Comparison of ENCODE assay signal across 8 mouse cellular contexts in the genomic region with DNA sequence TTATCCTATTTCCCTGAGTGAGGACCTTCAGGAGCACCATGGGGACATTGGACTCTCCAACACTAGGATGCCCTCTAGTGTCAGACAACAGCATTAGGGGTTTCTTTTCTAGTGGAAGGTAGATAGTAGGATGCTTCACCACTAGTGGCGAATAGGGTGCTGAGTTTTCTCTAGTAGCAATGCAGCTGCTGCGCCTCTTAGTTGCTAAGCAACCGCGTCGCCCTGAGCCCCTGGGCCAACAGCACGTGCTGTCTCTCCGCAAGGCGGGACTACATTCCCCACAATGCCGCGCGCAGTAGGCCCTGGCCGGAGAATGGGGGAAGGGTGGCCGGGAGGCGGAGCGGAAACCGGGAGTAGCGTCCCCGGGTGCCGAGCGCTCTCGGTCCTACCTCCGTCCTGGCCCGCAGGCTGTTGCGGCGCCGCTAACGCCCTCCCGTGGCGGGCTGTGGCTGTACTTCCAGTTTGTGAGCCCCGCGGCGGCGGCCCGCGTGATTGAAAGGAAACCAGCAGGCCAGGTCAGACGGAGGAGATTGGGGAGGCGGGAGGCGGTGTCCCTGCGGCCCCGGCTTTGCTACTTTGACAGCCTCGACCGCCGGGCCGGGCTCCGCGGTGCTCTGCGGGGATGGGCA. TPM values are rescaled to one million over a fixed set of nuclear protein-coding genes. Genes with fewer than 3 reads are reported as not detected.
A peak's percentile ranks its signal among the peaks of the same experiment; 100 is the strongest.
DNase-seq lines count a peak whose midpoint lies in the region; ATAC-seq lines count a peak whose summit lies in the region.

Gene Ccdc126 (plus strand): TSS at position 309 of the 629 bp plus-strand sequence.

- H3K4me1 ChIP-seq in hindbrain, embryonic 11.5 days (replicated peaks; ENCODE audit: control insufficient read depth, insufficient read depth, low read length) = no peaks in the 10 kb centered on the region

- 0% methylated on average over 45 of the region's 47 CpGs for WGBS in hindbrain, embryonic 11.5 days

- H3K9me3 ChIP-seq in hindbrain, embryonic 11.5 days (ENCODE audit: control insufficient read depth, low read length) = no peaks in the 10 kb centered on the region

- peak within 1 kb of the TSS; percentile 53 for H3K4me2 ChIP-seq in hindbrain, embryonic 11.5 days (replicated peaks; ENCODE audit: low read depth, low read length)

- H3K27ac ChIP-seq in hindbrain, embryonic 11.5 days (ENCODE audit: low read depth, low read length) = peak within 1 kb of the TSS; percentile 79

- peak; percentile 99 for DNase-seq in Muller cell, postnatal 12 days (ENCODE audit: inconsistent ontology term)
- DNase-seq in cerebellum, adult 9-11 months = peak; percentile 98
- DNase-seq in frontal cortex, adult 2 months (ENCODE audit: extremely low spot score in 1 of 2, low spot score in 1 of 2) = peak; percentile 96 to 99
- peak; percentile 99 for DNase-seq in hindbrain, embryonic 11.5 days (ENCODE audit: low spot score)
- DNase-seq in layer of hippocampus, postnatal 10 days (ENCODE audit: low spot score in 2 of 2) = peak; percentile 97 to 98
- peak; percentile 99 for DNase-seq in lung, postnatal 10 days
- peak; percentile 97 for DNase-seq in ovary, postnatal 36 days (ENCODE audit: low spot score)
- DNase-seq in thymus, postnatal 25 days = peak; percentile 99

- H3K4me3 ChIP-seq in hindbrain, embryonic 11.5 days (ENCODE audit: low read depth, low read length) = peak within 1 kb of the TSS; percentile 62

- H3K9ac ChIP-seq in hindbrain, embryonic 11.5 days (ENCODE audit: low read depth, low read length) = peak within 1 kb of the TSS; percentile 81

- ATAC-seq in hindbrain, embryonic 11.5 days (ENCODE audit: low FRiP score) = peak; percentile 100

- no peaks in the 10 kb centered on the region for H3K27me3 ChIP-seq in hindbrain, embryonic 11.5 days (ENCODE audit: control insufficient read depth, insufficient read depth, low read length)

- H3K36me3 ChIP-seq in hindbrain, embryonic 11.5 days (ENCODE audit: control insufficient read depth, insufficient read depth, low read length) = no peaks in the 10 kb centered on the region

RNA-seq across cellular contexts. Expression of gene Ccdc126, which starts in this region (rescaled TPM):
- 11.3 and 12.0 TPM in 2 replicates for polyA plus RNA-seq in frontal cortex, adult 2 months (2012; rRNA removed)
- polyA plus RNA-seq in hindbrain, embryonic 11.5 days (2014; fragmentation: Nextera tagmentation; extraction: Ambion mirVana) = 8.0 and 8.5 TPM in 2 replicates
- total RNA-seq in layer of hippocampus, postnatal 10 days (2021) = 1 to 10 TPM; 7.1 to 8.1 TPM

Comparison
In these comparisons a context has a peak if more than half of its experiments do, and no peak if none do; other contexts are left out.
1. Peak in every context shown above with its lines: DNase-seq, ATAC-seq, H3K4me3 ChIP-seq and H3K27ac ChIP-seq.